Mouse (Mus musculus) liver, embryonic 14.5 days (tissue): ENCODE measurements around the gene Iqschfp. TPM values are rescaled to one million over a fixed set of nuclear protein-coding genes. Genes with fewer than 3 reads are reported as not detected.
"Not testable (repeated sequence)": the region's sequence is repeated elsewhere in the genome, so short reads cannot be mapped to it uniquely, and the experiment has no call there.

Experiments
- ATAC-seq: fragments of 200-750 bp; cut with Nextera tagmentation; 2 replicates; pipeline ENCODE4 v1.8.0; 2017; ENCODE audit warnings: moderate number of reproducible peaks, mild to moderate bottlenecking, moderate library complexity; ENCODE audit not compliant: insufficient read depth
- DNase-seq, 3 experiments: peaks; one replicate each; pipeline ENCODE4 v3.0.0-alpha.2; 2012 to 2013; ENCODE audit warnings: low read depth in 3 of 3, low spot score in 3 of 3
- H3K27ac ChIP-seq: fragments of 300-500 bp; sonication (generic); 2 replicates; pipeline ENCODE4 v1.5.1; 2014; ENCODE audit warnings: moderate library complexity, mild to moderate bottlenecking, control low read depth, inconsistent platforms
- H3K27me3 ChIP-seq: fragments of 300-500 bp; sonication (generic); 2 replicates; pipeline ENCODE4 v1.6.1; 2014; ENCODE audit warnings: mild to moderate bottlenecking, low read length, moderate library complexity; ENCODE audit not compliant: control insufficient read depth, insufficient read depth
- H3K36me3 ChIP-seq: fragments of 300-500 bp; sonication (generic); replicated peaks from 2 replicates; pipeline ENCODE4 v1.6.1; 2014; ENCODE audit warnings: low read depth; ENCODE audit not compliant: control insufficient read depth, insufficient read depth
- H3K4me1 ChIP-seq, 2 experiments: fragments of 200-500 bp in 1 of 2; fragments of 300-500 bp in 1 of 2; sonication (generic) in 1 of 2; replicated peaks; 2 replicates each; pipeline ENCODE4 v1.6.1; 2012 to 2014; ENCODE audit warnings: antibody characterized with exemption in 1 of 2, inconsistent platforms in 1 of 2, low read length in 1 of 2; ENCODE audit not compliant: control insufficient read depth in 2 of 2, insufficient read depth in 2 of 2
- H3K4me2 ChIP-seq: fragments of 300-500 bp; sonication (generic); 2 replicates; pipeline ENCODE4 v1.6.1; 2014; ENCODE audit warnings: low read depth, mild to moderate bottlenecking, control low read depth, moderate library complexity
- H3K4me3 ChIP-seq, 2 experiments: fragments of 200-500 bp in 1 of 2; fragments of 300-500 bp in 1 of 2; sonication (generic) in 1 of 2; 2 replicates each; pipeline ENCODE4 v1.5.1; 2012 to 2014; ENCODE audit warnings: low read depth in 2 of 2, low read length in 2 of 2, mild to moderate bottlenecking in 2 of 2, control low read depth in 1 of 2, inconsistent platforms in 1 of 2, moderate library complexity in 1 of 2; ENCODE audit not compliant: insufficient read depth in 1 of 2
- H3K9ac ChIP-seq: fragments of 300-500 bp; sonication (generic); replicated peaks from 2 replicates; pipeline ENCODE4 v1.6.1; 2014; ENCODE audit warnings: mild to moderate bottlenecking, control low read depth, moderate library complexity
- H3K9me3 ChIP-seq: fragments of 300-500 bp; sonication (generic); 2 replicates; pipeline ENCODE4 v1.6.1; 2016; ENCODE audit warnings: low read length, mixed read lengths; ENCODE audit not compliant: control insufficient read depth
- CTCF ChIP-seq: IDR thresholded peaks from 2 replicates; pipeline ENCODE4 v1.5.1; 2016; ENCODE audit warnings: antibody characterized with exemption, low read depth, control low read depth
- EP300 ChIP-seq: IDR thresholded peaks from 2 replicates; pipeline ENCODE4 v1.6.1; 2016; ENCODE audit warnings: antibody characterized with exemption, low read depth
- WGBS: fragments of 180-500 bp; shearing (Covaris S2); extraction: QIAGEN DNeasy Blood & Tissue Kit; methylation state at CpG from one replicate; pipeline ENCODE4 v1.1.7; 2014; ENCODE audit not compliant: insufficient replicate concordance; 5-methylcytosine and 5-hydroxymethylcytosine counted together
- polyA plus RNA-seq, 2 experiments: library from polyadenylated mRNA; depleted of rRNA in 1 of 2; stranded (reverse) in 1 of 2; unstranded in 1 of 2; fragments of >200 nt; fragmentation: Nextera tagmentation in 1 of 2; extraction: Ambion mirVana in 1 of 2; gene quantifications; 2 replicates each; pipeline versions ENCODE4 v1.2.1 to v1.2.3; 2012 to 2014

The Iqschfp gene
- polyA plus RNA-seq, 2 experiments, result not detected

- H3K4me3 ChIP-seq, result no peak overlapping the region
- H3K4me1 ChIP-seq, result no peaks in the 10 kb centered on the region
- H3K36me3 ChIP-seq, result no peaks in the 10 kb centered on the region
- ATAC-seq (no peak), DNase-seq (no peak)
- H3K4me2 ChIP-seq, result no peak overlapping the region
- H3K27me3 ChIP-seq, result no peaks in the 10 kb centered on the region
- WGBS, result 57% methylated on average over 4 of the region's 4 CpGs
- no peak overlapping the region for H3K9ac ChIP-seq
- no peak for TF ChIP-seq CTCF
- TF ChIP-seq EP300, result no peak
- H3K27ac ChIP-seq, result no peak overlapping the region
- no peaks in the 10 kb centered on the region for H3K9me3 ChIP-seq
These were observed 200.1 kb downstream of the Iqschfp start for GRCm38 (mm10) chr3:68092108-68092507.

DNA sequence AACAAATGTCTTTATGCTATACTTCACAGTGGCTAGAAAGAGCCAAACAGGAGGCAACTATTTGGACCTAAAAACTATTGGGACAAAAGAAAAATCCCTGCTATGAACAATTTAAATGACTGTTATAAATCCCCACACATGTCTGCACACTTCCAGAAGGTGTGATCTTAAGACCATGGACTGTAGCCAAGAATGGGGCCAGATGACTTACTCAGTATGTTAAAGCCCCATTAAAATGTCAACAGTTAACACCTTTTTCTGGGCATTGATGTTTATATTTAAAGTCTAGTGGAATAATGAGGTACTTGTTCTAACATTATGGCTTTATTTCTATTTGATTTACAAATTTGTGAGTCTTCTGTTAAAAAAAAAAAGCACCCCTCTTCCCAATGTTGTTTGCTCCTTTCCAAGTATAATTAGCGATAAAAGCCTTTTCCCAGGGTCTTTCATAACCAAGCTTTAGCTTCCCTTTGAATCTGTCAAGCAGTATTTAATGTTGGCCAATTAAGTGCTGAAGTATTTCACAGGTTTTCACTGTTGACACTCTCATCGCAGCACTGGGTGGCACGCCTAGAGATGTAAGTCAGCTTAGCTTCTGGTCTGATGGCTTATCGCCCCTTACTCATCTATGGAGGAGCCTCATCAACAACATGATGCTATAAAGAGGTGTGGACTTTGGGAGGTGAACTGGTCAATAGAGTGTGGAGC lies 204.8 kb downstream of the Iqschfp start:
- Histone ChIP-seq H3K36me3 (no peaks in the 10 kb centered on the region), H3K27me3 (no peaks in the 10 kb centered on the region), H3K27ac (no peak overlapping the region), H3K4me3 (no peak overlapping the region), H3K9me3 (no peaks in the 10 kb centered on the region), H3K4me1 (no peaks in the 10 kb centered on the region), H3K4me2 (no peak overlapping the region), H3K9ac (no peak overlapping the region)
- ATAC-seq, result no peak
- no peak for DNase-seq
- TF ChIP-seq CTCF, result no peak
- no peak for TF ChIP-seq EP300
- 54% methylated on average over 4 of the region's 4 CpGs for WGBS

- H3K27ac ChIP-seq, H3K4me2 ChIP-seq, DNase-seq, H3K4me3 ChIP-seq, H3K9ac ChIP-seq, H3K27me3 ChIP-seq, ATAC-seq, H3K36me3 ChIP-seq, H3K9me3 ChIP-seq, H3K4me1 ChIP-seq: not testable (repeated sequence)
- 52% methylated on average over 4 of the region's 6 CpGs for WGBS
These were observed 207.5 kb downstream of the Iqschfp start for GRCm38 (mm10) chr3:68099561-68099960.

GRCm38 (mm10) chr3:68101343-68101742 lies 209.3 kb downstream of the Iqschfp start:
- Histone ChIP-seq H3K9ac (no peak overlapping the region), H3K4me2 (no peak overlapping the region), H3K4me3 (no peak overlapping the region), H3K27me3 (no peaks in the 10 kb centered on the region), H3K4me1 (no peaks in the 10 kb centered on the region), H3K27ac (no peak overlapping the region), H3K36me3 (no peaks in the 10 kb centered on the region), H3K9me3 (no peaks in the 10 kb centered on the region)
- ATAC-seq (no peak), DNase-seq (no peak)
- WGBS, result 23% methylated on average over 4 of the region's 4 CpGs
- no peak for TF ChIP-seq CTCF
- TF ChIP-seq EP300, result no peak

DNA sequence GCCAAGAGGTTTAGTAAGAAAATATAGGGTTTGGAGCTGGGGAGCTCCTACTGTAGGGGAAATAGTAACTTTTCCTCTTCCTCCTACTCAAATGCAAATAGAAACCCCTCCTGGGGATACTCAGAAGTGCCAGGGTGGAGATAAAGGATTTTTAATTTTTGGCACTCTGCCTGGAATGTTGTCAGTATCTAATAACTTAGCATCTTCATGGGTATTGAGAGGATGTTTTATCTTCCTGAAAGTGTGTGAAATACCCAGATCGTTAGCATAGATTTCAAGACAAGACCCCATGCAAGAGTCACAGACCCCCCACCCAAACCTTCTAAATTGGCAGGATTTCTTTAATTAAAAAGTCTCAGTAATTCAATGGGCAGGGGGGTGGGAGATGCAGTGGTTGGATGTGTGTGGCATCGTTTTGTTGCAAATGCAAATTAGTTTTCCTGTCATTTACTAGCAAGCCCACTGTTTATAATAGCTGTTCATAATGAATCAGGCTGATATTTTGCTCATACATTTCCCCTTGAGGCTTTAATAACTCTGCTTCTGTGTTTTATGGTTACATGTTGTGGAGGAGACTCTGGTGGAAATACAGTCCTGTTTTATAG lies 213.2 kb downstream of the Iqschfp start:
- no peaks in the 10 kb centered on the region for H3K9me3 ChIP-seq
- ATAC-seq (no peak), DNase-seq (no peak)
- TF ChIP-seq EP300 (no peak), CTCF (no peak)
- no peaks in the 10 kb centered on the region for H3K4me1 ChIP-seq
- 50% methylated on average over 2 of the region's 2 CpGs for WGBS
- H3K4me2 ChIP-seq, result no peak overlapping the region
- H3K9ac ChIP-seq, result no peak overlapping the region
- H3K4me3 ChIP-seq, result no peak overlapping the region
- H3K27me3 ChIP-seq, result no peaks in the 10 kb centered on the region
- no peak overlapping the region for H3K27ac ChIP-seq
- H3K36me3 ChIP-seq, result no peaks in the 10 kb centered on the region
